Mouse (Mus musculus) mature B cell (primary cell): ENCODE measurements around the gene Rbm43.

Source experiments
- in situ Hi-C: fragments of 300-500 bp; cut with MboI; formaldehyde crosslinking; loops from 2 replicates; pipeline ENCODE4 v1.14.3; 2019

Rbm43 gene

DNA sequence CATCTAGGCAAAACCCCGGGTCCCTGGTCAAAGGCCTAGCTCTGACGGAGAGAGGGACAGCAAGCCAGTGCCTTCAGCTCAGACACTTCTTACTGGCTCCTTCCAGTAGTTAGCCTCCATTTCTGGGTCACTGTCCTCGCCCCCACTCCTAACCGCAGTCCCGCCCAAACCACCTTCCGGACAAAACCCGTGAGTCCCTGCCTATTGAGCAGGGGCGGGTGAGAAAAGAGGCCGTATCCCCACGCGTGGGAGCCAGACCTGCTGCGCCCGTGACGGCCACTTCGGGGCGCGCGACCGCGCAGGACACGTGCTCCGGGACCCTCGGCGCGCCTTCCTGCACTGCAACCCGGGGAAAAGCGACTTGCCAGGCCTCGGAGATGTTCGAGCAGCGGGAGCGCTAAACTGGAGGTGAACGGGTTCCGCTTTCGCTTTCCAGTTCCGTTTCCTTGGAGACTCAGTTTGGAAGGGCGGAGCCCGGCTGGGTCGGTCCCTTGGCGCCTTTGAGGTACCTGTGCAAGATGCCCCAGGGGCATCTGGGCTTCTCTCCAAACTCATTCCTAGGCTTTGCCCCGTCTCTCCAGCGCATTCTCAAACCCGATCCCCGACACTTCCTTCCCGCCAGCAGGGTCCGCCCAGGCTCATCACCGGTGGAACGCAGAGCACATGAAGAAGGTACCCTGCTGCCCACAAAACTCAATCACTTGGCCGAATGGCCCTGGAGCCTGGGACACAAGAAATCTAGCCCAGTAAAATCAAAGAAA lies at the start of gene Rbm43:
Gene Rbm43, minus strand, starts transcription at position 590 of the 761 bp plus-strand sequence.
- in situ Hi-C loops: loop anchor here (25.0 kb wide), 1 partner anchor 1647 kb away; the partner anchor contains the start of gene Mmadhc

DNA sequence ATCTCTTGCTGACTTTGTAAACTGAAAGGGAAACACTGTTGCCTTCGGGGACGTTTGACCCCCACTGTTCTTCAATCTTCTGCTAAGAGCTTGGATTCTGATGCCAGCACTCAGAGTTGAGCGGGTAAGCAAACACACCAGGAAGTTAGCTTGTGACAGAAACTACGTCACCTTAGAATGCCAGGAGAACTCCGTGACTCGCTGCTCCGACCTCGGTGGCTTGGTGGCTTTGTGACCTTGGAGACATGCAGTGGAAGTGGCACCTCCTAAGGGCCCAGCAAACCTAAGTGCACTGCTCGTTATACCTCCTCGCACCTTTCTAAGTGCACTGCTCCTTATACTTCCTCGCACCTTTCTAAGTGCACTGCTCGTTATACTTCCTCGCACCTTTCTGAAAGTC lies 47.3 kb upstream of the Rbm43 start:
- in situ Hi-C loops: no loop called here

DNA sequence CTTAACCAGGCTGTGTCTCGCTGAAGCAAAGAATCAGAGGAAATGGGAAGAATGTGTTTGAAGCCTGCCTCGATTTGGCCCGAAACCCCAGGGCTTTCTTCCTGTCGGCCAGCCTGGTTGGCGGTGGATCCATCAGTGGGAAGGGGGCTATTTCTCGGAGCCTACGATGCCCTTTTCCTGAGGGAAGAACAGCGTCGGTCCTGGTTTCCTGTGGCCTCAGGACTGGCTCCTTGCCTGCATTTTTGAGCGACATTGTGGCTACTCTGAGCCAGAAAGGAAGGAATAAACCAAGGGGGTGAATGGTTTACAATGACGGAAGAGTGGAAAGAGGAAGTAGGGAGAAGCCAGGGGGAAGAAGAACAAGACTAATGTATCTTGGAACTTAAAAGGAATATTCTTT lies 46.7 kb upstream of the Rbm43 start:
- in situ Hi-C loops: no loop called here

DNA sequence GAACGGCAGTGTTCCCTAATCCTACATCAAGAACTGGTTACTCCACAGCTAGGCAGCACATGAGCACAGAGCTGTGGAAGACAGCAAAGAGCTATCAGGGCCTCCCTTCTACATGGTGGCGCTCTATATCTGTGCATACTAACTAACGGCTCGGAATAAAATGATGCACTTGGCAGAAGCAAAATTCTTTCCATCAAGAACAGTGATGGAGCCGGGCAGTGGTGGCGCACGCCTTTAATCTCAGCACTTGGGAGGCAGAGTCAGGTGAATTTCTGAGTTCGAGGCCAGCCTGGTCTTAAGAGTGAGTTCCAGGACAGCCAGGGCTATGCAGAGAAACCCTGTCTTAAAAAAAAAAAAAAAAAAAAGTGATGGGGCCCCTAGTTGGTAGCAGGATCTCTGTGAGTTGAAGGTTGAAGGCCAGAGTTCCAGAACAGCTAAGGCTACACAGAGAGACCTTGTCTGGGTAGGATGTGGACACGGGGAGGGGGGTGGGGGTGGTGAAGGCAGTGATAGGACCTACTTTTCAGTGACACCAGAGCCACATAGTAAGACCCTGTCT lies 38.5 kb upstream of the Rbm43 start, which contains the start of gene Nmi:
Gene Nmi, minus strand, starts transcription at position 85 of the 559 bp plus-strand sequence.
- in situ Hi-C loops: no loop called here

DNA sequence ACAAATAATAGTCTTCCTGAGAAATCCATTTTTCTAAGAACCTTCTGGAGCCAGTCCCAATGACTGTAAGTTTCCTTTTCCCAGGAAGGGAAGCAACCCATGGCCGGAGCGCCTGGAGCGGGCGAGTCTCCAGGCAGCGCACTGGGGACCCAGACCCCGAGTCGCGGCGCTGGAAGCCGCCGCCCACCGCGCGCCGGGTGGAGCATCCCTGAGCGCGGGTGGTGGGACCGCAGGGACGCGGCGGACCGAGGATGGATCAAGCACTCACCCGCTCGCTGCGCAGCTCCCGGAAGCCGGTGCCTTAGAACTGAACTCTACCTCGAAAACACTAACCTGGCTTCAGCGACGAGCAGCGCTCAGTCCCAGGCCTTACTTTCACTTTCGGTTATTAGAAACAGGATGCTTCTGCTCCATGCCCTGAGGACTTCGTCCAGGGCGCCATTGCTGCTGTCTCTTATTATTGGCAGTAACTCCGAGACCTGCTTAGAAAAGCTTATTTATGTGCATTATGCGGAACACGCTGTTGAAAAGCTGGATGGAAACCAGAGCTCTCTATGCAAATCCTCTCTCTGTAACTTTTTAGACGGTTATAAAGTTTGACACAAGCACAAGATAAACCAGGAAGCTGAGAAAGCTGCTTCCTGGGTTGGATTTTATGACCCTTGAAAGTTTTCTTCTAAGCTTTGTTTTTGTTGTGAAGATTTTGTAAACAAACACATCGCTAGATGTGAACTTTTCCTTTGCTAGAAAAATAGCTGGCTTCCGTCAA lies 37.9 kb upstream of the Rbm43 start:
- in situ Hi-C loops: no loop called here

DNA sequence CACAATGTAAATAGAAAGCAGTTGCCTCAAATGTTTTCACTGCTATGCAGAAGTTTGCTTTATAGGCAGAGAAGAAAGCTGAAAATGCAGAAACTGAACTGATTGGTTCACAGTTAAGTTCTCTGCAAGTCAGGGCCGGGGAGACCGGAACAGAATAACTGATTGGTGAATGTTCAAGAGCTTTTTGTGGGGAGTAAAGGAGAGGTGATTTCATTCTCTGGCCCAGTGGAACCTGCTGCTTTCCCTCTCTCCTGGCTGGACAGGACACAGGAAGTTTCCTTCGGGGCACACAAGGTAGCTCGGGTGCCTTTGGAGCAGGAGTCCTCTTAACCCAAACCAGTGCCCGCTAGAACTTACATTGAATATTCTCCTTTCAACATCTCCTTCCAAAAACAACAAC lies 37.2 kb upstream of the Rbm43 start:
- in situ Hi-C loops: no loop called here

DNA sequence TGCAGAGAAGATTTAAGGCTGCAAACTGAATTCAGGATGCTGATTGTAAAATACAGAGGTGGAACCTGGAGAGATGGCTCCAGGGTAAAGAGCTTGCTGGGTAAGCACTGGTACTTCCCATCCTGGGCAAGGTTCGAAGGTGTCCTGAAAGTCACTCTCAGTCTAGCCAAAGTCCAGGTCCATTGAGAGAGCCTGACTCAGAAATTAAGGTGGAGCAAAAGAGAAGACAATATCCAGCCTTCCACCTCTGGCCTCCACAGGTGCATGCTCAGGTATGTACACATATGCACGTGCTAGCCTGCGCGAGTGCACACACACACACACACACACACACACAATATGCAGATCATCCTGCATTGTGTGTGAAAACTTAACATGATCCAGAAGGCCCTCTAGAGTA lies 35.9 kb upstream of the Rbm43 start:
- in situ Hi-C loops: no loop called here

DNA sequence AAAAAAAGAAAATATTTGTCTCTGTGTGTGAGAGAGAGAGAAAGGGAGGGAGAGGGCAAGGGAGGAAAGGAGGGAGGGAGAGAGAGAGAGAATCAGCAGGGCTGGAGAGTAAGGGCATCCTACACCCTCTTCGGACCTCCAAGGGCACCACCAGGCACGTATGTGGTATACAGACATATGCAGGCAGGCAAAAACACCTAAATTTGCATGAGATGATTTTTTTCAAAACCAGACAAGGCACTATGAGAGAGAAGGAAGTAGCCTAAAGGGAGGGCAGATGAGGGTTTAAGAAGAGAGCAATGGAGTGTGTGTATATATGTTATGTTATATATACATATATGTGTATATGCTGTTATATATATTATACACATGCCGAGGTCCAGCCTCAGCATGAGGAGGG lies 32.3 kb upstream of the Rbm43 start:
- in situ Hi-C loops: no loop called here

DNA sequence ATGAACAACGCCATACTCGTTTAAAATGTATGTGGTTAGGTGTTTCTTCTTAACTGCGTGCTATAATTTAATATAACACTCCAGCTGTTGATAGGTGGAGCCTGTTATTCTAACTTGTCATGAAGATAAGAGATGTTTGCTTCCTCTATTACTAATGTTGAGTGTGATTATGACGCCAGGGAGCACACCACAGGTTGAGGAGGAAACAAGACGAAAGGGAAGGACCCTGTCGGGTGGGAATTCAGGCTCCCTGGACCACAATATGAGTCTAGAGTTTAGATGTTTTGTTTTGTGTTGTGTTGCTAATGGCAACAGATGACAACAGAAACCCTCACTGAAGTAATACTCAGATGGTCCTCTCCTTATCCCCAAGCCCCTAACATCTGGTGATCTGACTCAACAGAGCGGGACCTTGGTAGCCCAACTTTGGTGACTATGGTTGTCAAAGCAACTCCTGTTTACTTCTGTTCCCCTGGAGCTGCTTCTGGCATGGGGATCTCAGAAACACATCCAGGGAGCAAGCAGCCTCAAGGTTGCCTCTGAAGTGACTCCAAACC lies 18.8 kb upstream of the Rbm43 start:
- in situ Hi-C loops: no loop called here

DNA sequence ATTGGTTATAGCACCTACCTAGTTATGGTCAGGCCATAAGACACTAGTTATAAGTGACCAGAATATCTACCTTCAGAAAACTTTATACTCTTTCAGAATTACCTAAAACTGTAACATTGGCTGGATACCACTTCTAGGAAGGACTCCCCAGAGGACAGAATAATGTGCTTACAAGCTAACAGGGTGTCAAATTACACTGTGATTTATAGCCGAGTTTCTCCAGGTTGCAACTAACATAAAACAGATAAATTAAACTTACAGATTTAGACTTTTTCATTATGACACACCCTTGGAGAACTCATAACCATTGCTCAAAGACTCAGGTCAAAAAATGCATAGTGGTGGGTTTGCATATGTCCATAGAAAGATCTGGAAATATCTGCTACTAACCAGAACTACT lies 15.9 kb upstream of the Rbm43 start:
- in situ Hi-C loops: no loop called here

DNA sequence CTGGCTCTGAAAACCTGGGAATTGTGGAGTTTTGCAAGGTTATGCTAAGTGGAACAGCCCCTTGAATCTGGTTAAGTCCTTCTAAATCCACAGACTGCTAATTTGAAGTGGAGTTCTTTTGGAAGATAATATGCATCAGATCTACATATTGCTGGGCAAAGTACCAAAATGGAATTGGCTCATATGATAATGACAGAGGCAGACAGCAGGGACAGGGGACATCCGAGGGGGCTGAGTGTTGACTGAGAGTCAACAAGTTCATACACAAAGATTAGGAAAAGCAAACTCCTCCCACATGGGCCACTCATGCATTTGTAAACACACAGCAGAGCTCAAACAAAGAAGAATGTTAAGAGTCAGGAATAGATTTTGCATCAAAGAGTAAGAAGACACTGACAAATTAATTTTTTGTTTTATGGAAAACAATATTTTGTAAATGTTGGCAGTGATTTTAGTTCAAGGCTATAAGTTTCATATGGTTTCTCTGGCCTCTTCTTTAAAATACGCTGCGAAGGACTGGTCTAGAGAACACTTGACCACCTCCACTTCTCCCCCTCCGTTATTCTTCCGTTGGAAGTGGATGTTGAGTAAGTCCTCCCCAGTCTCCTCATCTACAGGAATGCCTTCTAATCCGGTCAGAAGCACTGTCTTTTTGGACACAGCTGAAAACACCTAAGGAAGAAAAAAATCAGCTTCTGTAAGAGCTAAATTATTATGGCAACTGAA lies 13.3 kb upstream of the Rbm43 start:
- in situ Hi-C loops: loop anchor here (25.0 kb wide), 1 partner anchor 1661 kb away; the partner anchor contains the start of gene Mmadhc

DNA sequence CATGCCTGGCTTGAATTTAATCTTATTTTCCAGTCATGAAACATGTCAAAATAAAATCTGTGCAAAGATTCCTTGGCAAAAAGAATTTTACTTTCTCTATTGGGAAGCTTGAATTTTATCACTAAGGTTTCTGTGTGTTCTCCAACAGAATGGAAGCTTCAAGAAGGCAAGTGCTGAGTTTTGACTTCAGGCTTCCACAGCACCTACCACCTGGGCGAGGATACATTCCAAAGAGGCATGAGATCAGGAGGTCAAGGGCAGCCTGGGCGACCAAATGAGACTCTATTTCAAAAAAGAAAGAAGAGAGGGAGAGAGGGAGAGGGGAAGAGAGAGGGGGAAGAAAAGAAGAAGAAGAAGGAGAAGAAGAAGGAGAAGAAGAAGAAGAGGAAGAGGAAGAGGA lies 10.8 kb upstream of the Rbm43 start:
- in situ Hi-C loops: loop anchor here (25.0 kb wide), 1 partner anchor 1659 kb away; the partner anchor contains the start of gene Mmadhc

DNA sequence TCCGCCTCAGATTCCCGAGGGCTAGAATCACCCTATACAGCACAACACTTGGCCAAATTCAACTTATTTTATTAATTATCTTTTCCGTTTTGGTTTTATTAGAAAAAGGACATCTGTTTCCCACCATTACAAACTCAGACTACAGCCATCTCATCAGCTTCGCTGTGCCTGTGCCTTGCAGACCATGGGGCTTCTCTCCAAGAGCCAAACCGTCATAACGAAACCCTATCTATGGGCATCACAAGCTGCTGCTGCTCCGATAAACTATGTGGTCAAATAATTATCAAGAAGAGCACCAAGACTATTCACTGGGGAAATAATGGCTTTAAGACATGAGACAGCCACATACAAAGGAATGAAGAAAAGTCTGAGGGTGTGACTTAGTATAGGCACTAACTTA lies 6.9 kb upstream of the Rbm43 start:
- in situ Hi-C loops: loop anchor here (25.0 kb wide), 1 partner anchor 1655 kb away; the partner anchor contains the start of gene Mmadhc

DNA sequence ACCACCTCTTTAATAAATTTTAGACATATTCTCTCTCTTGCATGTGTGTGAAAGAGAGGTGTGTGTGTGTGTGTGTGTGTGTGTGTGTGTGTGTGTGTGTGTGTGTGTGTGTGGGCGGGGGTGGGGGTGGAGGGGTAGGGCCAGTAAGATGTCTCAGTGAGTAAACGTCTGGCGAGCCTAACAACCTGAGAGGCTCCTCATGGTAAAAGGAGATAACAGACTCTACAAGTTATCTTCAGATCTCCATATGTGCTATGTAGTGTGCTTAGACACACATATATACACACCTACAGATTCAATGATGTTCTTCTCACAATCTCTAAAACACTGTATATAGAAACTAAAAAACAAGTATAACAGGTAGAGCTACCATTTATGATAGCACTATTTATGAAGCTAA lies 3.8 kb upstream of the Rbm43 start:
- in situ Hi-C loops: loop anchor here (25.0 kb wide), 1 partner anchor 1651 kb away; the partner anchor contains the start of gene Mmadhc

DNA sequence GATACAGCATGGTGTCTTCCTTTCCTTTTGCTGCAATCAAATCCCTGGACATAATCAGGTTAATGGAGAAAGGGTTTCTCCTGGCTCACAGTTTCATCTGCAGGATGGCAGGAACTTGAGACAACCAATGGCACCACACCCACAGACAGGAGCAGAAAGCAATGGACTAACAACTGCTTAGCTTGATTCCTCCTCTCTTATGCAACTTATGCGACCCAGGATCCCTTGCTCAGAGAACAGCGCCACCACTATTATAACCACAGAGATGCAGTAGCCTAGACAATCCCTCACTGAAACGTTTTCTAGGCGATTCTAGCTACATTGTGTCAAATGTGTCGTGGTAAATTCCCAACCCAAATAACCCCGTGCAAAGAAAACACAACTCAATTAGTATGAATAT lies 2.0 kb upstream of the Rbm43 start:
- in situ Hi-C loops: loop anchor here (25.0 kb wide), 1 partner anchor 1650 kb away; the partner anchor contains the start of gene Mmadhc

DNA sequence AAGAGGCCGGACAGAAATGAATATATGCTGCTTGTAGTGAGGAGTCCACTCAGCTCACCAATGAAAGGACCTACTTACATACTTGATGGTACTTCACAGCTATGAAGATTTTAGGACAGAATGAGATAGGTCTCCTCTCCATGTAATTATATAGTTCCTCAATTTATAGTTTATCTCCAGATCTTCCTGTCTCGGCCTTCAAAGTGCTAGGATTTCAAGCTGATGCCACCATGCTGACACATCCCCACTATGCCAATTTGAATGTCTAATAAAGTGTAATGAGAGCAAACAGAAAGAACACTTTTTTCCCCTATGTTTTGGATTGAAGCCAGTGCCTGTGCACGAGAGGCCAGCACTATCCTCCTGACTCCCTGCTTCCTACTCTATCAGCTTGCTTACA lies 1.6 kb upstream of the Rbm43 start:
- in situ Hi-C loops: loop anchor here (25.0 kb wide), 1 partner anchor 1649 kb away; the partner anchor contains the start of gene Mmadhc

DNA sequence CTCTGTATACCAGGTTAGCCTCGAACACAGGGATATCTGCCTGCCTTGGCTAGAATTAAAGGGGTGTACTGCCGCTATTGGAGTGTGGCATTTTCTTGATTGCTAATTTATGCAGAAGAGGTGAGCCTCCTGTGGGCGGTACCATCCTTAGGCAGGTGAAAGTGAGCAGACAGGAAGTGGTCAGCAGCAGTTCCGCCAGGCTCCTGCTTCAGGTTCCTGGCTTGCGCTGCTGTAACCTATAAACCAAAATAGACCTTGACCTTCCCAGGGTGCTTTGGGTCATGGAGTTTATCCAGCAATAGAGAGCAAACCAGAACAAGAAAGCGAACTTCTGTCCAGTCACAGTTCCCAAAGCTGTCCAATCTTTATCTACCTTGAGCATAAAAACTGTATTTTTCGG lies 958 bp upstream of the Rbm43 start:
- in situ Hi-C loops: loop anchor here (25.0 kb wide), 1 partner anchor 1649 kb away; the partner anchor contains the start of gene Mmadhc

DNA sequence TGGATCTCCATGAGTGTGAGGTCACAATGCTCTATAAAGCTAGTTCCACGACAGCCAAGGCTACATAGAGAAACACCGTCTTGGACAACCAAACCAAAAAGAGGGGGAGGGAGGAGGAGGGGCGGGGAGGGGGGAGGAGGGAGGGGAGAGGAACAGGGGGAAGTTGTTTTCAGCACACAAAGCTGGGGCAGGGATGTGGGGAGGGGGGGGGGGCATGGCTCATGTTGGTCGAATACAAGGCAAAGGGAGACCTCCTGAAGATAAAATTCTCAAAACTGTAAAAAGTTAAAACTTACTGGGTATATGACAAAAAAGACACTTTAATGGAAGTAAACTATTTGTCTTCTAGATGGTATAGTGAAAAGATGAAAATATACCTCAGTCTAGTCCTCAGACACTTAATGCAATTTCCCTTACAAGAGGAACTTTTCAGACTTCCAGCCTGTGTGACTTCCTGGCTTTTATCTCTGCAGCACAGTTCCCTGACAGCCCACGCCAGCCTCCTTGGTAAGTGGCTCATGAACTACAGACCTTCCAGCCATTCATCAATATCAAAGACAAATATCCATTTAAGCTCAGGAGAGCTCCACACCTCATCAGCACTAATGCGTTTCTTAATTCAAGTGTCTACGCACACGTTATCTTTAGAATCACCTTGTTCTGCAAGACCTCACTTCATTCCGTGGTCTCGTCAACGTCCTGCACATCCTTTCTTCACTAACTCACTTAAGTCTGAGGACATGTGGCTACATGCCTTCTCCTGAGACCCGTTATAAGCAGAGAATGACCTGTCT lies 1.4 kb downstream of the Rbm43 start:
- in situ Hi-C loops: loop anchor here (25.0 kb wide), 1 partner anchor 1646 kb away; the partner anchor contains the start of gene Mmadhc

DNA sequence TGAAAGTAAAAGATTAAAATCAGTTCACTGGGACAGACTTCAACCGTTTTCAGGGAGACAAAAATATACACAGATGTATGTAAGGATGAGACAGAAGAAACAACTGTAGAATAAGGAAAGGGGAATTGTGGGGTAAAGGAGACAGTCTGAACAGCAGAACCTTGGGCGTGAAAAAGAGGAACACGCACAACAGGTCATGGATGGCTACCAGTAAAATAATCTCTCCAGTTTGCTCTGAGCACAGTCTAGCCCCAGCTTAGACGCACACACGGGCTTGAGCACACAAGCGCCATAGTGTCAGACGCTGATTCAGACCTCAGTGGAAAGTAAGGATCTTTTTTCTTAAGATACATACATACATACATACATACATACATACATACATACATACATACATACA lies 3.7 kb downstream of the Rbm43 start:
- in situ Hi-C loops: loop anchor here (25.0 kb wide), 1 partner anchor 1644 kb away; the partner anchor contains the start of gene Mmadhc

DNA sequence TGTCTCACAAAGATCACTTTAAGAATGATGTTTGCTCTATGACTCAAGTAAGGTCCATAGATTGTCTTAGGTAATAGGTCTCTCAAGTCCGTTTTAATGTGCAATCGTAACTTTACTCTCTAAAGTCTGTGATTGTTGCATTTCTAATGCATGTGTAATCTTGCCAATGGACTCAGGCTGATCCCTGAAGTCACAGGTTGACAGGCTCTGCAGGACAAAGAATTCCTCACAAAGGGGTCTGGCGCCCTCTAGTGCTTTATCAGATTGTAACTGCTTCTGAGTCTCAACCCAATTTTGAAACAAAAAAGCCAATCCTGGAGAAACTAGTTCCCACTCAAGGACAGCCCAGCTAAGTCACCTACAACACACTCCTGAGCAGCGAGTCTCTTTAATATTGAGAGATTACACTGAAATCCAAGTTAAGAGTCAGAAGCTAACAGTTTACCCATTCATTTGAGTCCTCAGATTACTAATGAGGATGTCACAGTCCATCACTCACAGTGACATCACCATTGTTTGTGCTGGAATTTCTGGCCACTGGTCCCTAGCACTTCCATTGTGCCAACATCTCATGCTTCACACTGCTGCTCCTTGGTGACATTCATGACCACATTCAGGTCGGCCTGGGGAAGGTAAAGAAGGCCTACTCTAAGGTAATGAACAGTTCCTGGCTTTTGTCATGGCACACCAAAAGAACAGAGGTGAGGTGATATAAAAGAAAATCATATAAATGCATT lies 19.9 kb downstream of the Rbm43 start:
- in situ Hi-C loops: no loop called here
